ENCODE assay signal across 8 mouse cellular contexts in genomic region chr5:65019823-65020222, GRCm38 (mm10). TPM values are rescaled to one million over a fixed set of nuclear protein-coding genes. Genes with fewer than 3 reads are reported as not detected.
DNase-seq lines count a peak whose midpoint lies in the region; ATAC-seq and TF ChIP-seq lines count a peak whose summit lies in the region.

No protein-coding gene starts in this region.

- H3K4me2 ChIP-seq in intestine, postnatal 0 days (replicated peaks; ENCODE audit: low read depth), result no peak overlapping the region
- no peak overlapping the region for H3K4me2 ChIP-seq in intestine, embryonic 15.5 days (replicated peaks)
- H3K4me2 ChIP-seq in liver, postnatal 0 days (ENCODE audit: low read depth, low read length), result no peak overlapping the region

- H3K9ac ChIP-seq in intestine, postnatal 0 days (ENCODE audit: low read depth, low read length), result no peak overlapping the region
- H3K9ac ChIP-seq in intestine, embryonic 15.5 days, result no peak overlapping the region
- H3K9ac ChIP-seq in liver, postnatal 0 days (replicated peaks), result no peak overlapping the region

- H3K9me3 ChIP-seq in intestine, postnatal 0 days (ENCODE audit: control insufficient read depth), result no peaks in the 10 kb centered on the region
- no peaks in the 10 kb centered on the region for H3K9me3 ChIP-seq in intestine, embryonic 15.5 days
- no peaks in the 10 kb centered on the region for H3K9me3 ChIP-seq in liver, postnatal 0 days (ENCODE audit: low read length)

- no peak overlapping the region for H3K4me3 ChIP-seq in intestine, postnatal 0 days (ENCODE audit: low read depth, low read length)
- H3K4me3 ChIP-seq in intestine, embryonic 15.5 days (replicated peaks), result no peak overlapping the region
- H3K4me3 ChIP-seq in liver, postnatal 0 days (ENCODE audit: low read depth, low read length), result no peak overlapping the region

- peak; percentile 67 for DNase-seq in CD4-positive helper T cell, adult 2 months (ENCODE audit: low read depth, low spot score)
- peak; percentile 81 for DNase-seq in adrenal gland, postnatal 14 days
- DNase-seq in gastrocnemius, postnatal 25 days, result peak; percentile 49
- DNase-seq in liver, postnatal 0 days, result no peak
- DNase-seq in splenic B cell, adult 2 months (ENCODE audit: low read depth, low spot score), result peak; percentile 62
- no peak for DNase-seq in heart, postnatal 25 days (ENCODE audit: low spot score)

- no peak for TF ChIP-seq EP300 in liver, postnatal 0 days (IDR thresholded peaks at IDR 0.05; ENCODE audit: low read depth)

- no peaks in the 10 kb centered on the region for H3K4me1 ChIP-seq in intestine, postnatal 0 days (replicated peaks; ENCODE audit: control insufficient read depth, insufficient read depth, low read length)
- no peaks in the 10 kb centered on the region for H3K4me1 ChIP-seq in intestine, embryonic 15.5 days (replicated peaks)
- H3K4me1 ChIP-seq in liver, postnatal 0 days (ENCODE audit: insufficient read depth), result peaks cover 2% of the 10 kb centered on the region; the same call in 1 of the 2 replicates

- ATAC-seq in intestine, postnatal 0 days, result no peak
- no peak for ATAC-seq in intestine, embryonic 15.5 days
- ATAC-seq in liver, postnatal 0 days, result no peak

- WGBS in intestine, postnatal 0 days, result 60% methylated on average over 7 of the region's 7 CpGs
- 68% methylated on average over 7 of the region's 7 CpGs for WGBS in intestine, embryonic 15.5 days
- 60% methylated on average over 7 of the region's 7 CpGs for WGBS in liver, postnatal 0 days (ENCODE audit: insufficient replicate concordance)

- no peaks in the 10 kb centered on the region for H3K27me3 ChIP-seq in intestine, postnatal 0 days (replicated peaks; ENCODE audit: control insufficient read depth, insufficient read depth, low read length)
- H3K27me3 ChIP-seq in intestine, embryonic 15.5 days (replicated peaks), result no peaks in the 10 kb centered on the region
- H3K27me3 ChIP-seq in liver, postnatal 0 days (ENCODE audit: insufficient read depth, low read length), result no peaks in the 10 kb centered on the region
- no peaks in the 10 kb centered on the region for H3K27me3 ChIP-seq in splenic B cell, adult 2 months (ENCODE audit: control insufficient read depth, insufficient read depth, low read length, poor library complexity, severe bottlenecking)

- intact Hi-C loops in heart, postnatal 25 days (cut with DNase I), result no loop called here

- peaks cover 22% of the 10 kb centered on the region for H3K36me3 ChIP-seq in intestine, postnatal 0 days (ENCODE audit: control insufficient read depth, insufficient read depth)
- H3K36me3 ChIP-seq in intestine, embryonic 15.5 days, result peaks cover 9% of the 10 kb centered on the region; the same call in 1 of the 2 replicates
- peaks cover 24% of the 10 kb centered on the region for H3K36me3 ChIP-seq in liver, postnatal 0 days (replicated peaks; ENCODE audit: insufficient read depth, low read length)
- H3K36me3 ChIP-seq in splenic B cell, adult 2 months (ENCODE audit: control insufficient read depth, insufficient read depth, low read length, poor library complexity, severe bottlenecking), result no peaks in the 10 kb centered on the region

- TF ChIP-seq CTCF in intestine, postnatal 0 days (IDR thresholded peaks at IDR 0.05; ENCODE audit: low read depth), result peak; percentile 61
- peak; percentile 52 for TF ChIP-seq CTCF in liver, postnatal 0 days (IDR thresholded peaks at IDR 0.05; ENCODE audit: low read depth)

- H3K27ac ChIP-seq in intestine, postnatal 0 days (ENCODE audit: low read depth, low read length), result no peak overlapping the region
- no peak overlapping the region for H3K27ac ChIP-seq in intestine, embryonic 15.5 days
- no peak overlapping the region for H3K27ac ChIP-seq in liver, postnatal 0 days (ENCODE audit: low read depth)

RNA-seq across cellular contexts. Expression of gene Fam114a1, which starts 50.0 kb away (rescaled TPM):
- 30.5 and 31.8 TPM in 2 replicates for polyA plus RNA-seq in intestine, postnatal 0 days (2015; fragmentation: Nextera tagmentation; extraction: Ambion mirVana)
- polyA plus RNA-seq in intestine, embryonic 15.5 days (2015; fragmentation: Nextera tagmentation; extraction: Ambion mirVana), result 38.2 and 40.2 TPM in 2 replicates
- 24.6 and 27.9 TPM in 2 replicates for total RNA-seq in adrenal gland, postnatal 14 days (2021)
- total RNA-seq in gastrocnemius, postnatal 25 days (2021), result 10 to 100 TPM; 15.8 to 16.2 TPM
- polyA plus RNA-seq in liver, postnatal 0 days (2015; fragmentation: Nextera tagmentation; extraction: Ambion mirVana), result 9.4 and 10.2 TPM in 2 replicates
- total RNA-seq in heart, postnatal 25 days (2021), result 10 to 100 TPM; 19.1 to 19.4 TPM

RNA-seq across cellular contexts. Expression of gene Tlr6, which starts 59.9 kb away (rescaled TPM):
- polyA plus RNA-seq in intestine, postnatal 0 days (2015; fragmentation: Nextera tagmentation; extraction: Ambion mirVana), result 0.27 and 0.43 TPM in 2 replicates
- 0.42 and 0.59 TPM in 2 replicates for polyA plus RNA-seq in intestine, embryonic 15.5 days (2015; fragmentation: Nextera tagmentation; extraction: Ambion mirVana)
- 0.85 and 2.3 TPM in 2 replicates for total RNA-seq in adrenal gland, postnatal 14 days (2021)
- total RNA-seq in gastrocnemius, postnatal 25 days (2021), result 1 to 10 TPM in 1 of 2 experiments, under 1 TPM in 1; 0.92 to 1.2 TPM
- 0.47 and 0.79 TPM in 2 replicates for polyA plus RNA-seq in liver, postnatal 0 days (2015; fragmentation: Nextera tagmentation; extraction: Ambion mirVana)
- 1 to 10 TPM in 1 of 2 experiments, under 1 TPM in 1; 0.73 to 1.1 TPM for total RNA-seq in heart, postnatal 25 days (2021)

Comparison
In these comparisons a context has a peak if more than half of its experiments do, and no peak if none do; other contexts are left out.
1. DNase-seq: peak in CD4-positive helper T cell, adult 2 months (single experiment), adrenal gland, postnatal 14 days (single experiment), gastrocnemius, postnatal 25 days (single experiment) and splenic B cell, adult 2 months (single experiment); none in liver, postnatal 0 days (single experiment) and heart, postnatal 25 days (single experiment).